In genomic region chr1:155158141-155158969, GRCm38 (mm10) we compare ENCODE assay signal across 8 mouse cellular contexts. TPM values are rescaled to one million over a fixed set of nuclear protein-coding genes. Genes with fewer than 3 reads are reported as not detected.
DNase-seq lines count a peak whose midpoint lies in the region; ATAC-seq lines count a peak whose summit lies in the region.

Gene Stx6 (plus strand): TSS chr1:155158715.

- 3% methylated on average over 46 of the region's 48 CpGs for WGBS in hindbrain, embryonic 12.5 days

- H3K9ac ChIP-seq in hindbrain, embryonic 12.5 days, result peak within 1 kb of the TSS; percentile 92

- H3K27ac ChIP-seq in hindbrain, embryonic 12.5 days, result peak within 1 kb of the TSS; percentile 93

- no peaks in the 10 kb centered on the region for H3K9me3 ChIP-seq in hindbrain, embryonic 12.5 days (replicated peaks)

- H3K4me1 ChIP-seq in hindbrain, embryonic 12.5 days, result peaks cover 15% of the 10 kb centered on the region

- H3K36me3 ChIP-seq in hindbrain, embryonic 12.5 days, result no peaks in the 10 kb centered on the region

- H3K4me3 ChIP-seq in hindbrain, embryonic 12.5 days, result peak within 1 kb of the TSS; percentile 94

- no peaks in the 10 kb centered on the region for H3K27me3 ChIP-seq in hindbrain, embryonic 12.5 days

- H3K4me2 ChIP-seq in hindbrain, embryonic 12.5 days (replicated peaks), result peak within 1 kb of the TSS; percentile 71

- ATAC-seq in hindbrain, embryonic 12.5 days (ENCODE audit: low FRiP score), result peak; percentile 98

- peak; percentile 99 for DNase-seq in Muller cell, postnatal 12 days (ENCODE audit: inconsistent ontology term)
- peak; percentile 98 for DNase-seq in cerebellum, adult 9-11 months
- DNase-seq in frontal cortex, postnatal 10 days (ENCODE audit: low spot score in 2 of 2), result peak; percentile 95 to 98
- peak; percentile 95 to 98 for DNase-seq in layer of hippocampus, postnatal 14 days (ENCODE audit: low spot score in 2 of 2)
- DNase-seq in lung, postnatal 14 days, result peak; percentile 99
- DNase-seq in retina, adult 2 months (ENCODE audit: low read depth, low spot score), result peak; percentile 93
- peak; percentile 99 for DNase-seq in thymus, postnatal 36 days

RNA-seq across cellular contexts. Expression of gene Stx6, which starts in this region (rescaled TPM):
- 119 and 123 TPM in 2 replicates for polyA plus RNA-seq in hindbrain, embryonic 12.5 days (2016; fragmentation: Nextera tagmentation; extraction: Ambion mirVana)
- total RNA-seq in layer of hippocampus, postnatal 14 days (2021), result 10 to 100 TPM; 88.3 to 88.6 TPM

Comparison
In these comparisons a context has a peak if more than half of its experiments do, and no peak if none do; other contexts are left out.
1. Peak in every context shown above with its lines: DNase-seq, ATAC-seq, H3K4me3 ChIP-seq and H3K27ac ChIP-seq.